Mouse (Mus musculus) heart, embryonic 11.5 days (tissue): ENCODE measurements around the gene Pkp2. TPM values are rescaled to one million over a fixed set of nuclear protein-coding genes. Genes with fewer than 3 reads are reported as not detected.
"Not testable (repeated sequence)": the region's sequence is repeated elsewhere in the genome, so short reads cannot be mapped to it uniquely, and the experiment has no call there.

Experiments used
- ATAC-seq: fragments of 200-750 bp; cut with Nextera tagmentation; replicated peaks from 2 replicates; pipeline ENCODE4 v1.8.0; 2017; ENCODE audit warnings: moderate library complexity; ENCODE audit not compliant: insufficient number of reproducible peaks, low FRiP score, low TSS enrichment
- H3K27ac ChIP-seq: fragments of 300-500 bp; sonication (generic); 2 replicates; pipeline ENCODE4 v1.5.1; 2014; ENCODE audit warnings: mild to moderate bottlenecking, low read depth, low read length
- H3K27me3 ChIP-seq: fragments of 300-500 bp; sonication (generic); 2 replicates; pipeline ENCODE4 v1.6.1; 2014; ENCODE audit warnings: mild to moderate bottlenecking, low read length, mixed read lengths; ENCODE audit not compliant: control insufficient read depth, insufficient read depth
- H3K36me3 ChIP-seq: fragments of 300-500 bp; sonication (generic); 2 replicates; pipeline ENCODE4 v1.6.1; 2014; ENCODE audit warnings: mild to moderate bottlenecking, low read length, moderate library complexity, mixed read lengths; ENCODE audit not compliant: control insufficient read depth, insufficient read depth
- H3K4me1 ChIP-seq: fragments of 300-500 bp; sonication (generic); 2 replicates; pipeline ENCODE4 v1.6.1; 2014; ENCODE audit warnings: low read length; ENCODE audit not compliant: control insufficient read depth, insufficient read depth
- H3K4me2 ChIP-seq: fragments of 300-500 bp; sonication (generic); 2 replicates; pipeline ENCODE4 v1.6.1; 2014; ENCODE audit warnings: mild to moderate bottlenecking, moderate library complexity
- H3K4me3 ChIP-seq: fragments of 300-500 bp; sonication (generic); 2 replicates; pipeline ENCODE4 v1.5.1; 2014; ENCODE audit warnings: low read depth, low read length
- H3K9ac ChIP-seq: fragments of 300-500 bp; sonication (generic); 2 replicates; pipeline ENCODE4 v1.6.1; 2014; ENCODE audit warnings: mild to moderate bottlenecking, low read depth, low read length, moderate library complexity
- H3K9me3 ChIP-seq: fragments of 300-500 bp; sonication (generic); replicated peaks from 2 replicates; pipeline ENCODE4 v1.6.1; 2016; ENCODE audit warnings: low read length; ENCODE audit not compliant: control insufficient read depth
- WGBS: fragments of 180-500 bp; shearing (Covaris S2); extraction: QIAGEN DNeasy Blood & Tissue Kit; methylation state at CpG from one replicate; pipeline ENCODE4 v1.1.7; 2014; ENCODE audit not compliant: insufficient replicate concordance; 5-methylcytosine and 5-hydroxymethylcytosine counted together
- polyA plus RNA-seq: library from polyadenylated mRNA; unstranded; fragments of >200 nt; fragmentation: Nextera tagmentation; extraction: Ambion mirVana; gene quantifications from 2 replicates; pipeline ENCODE4 v1.2.1, GENCODE M21; 2014

The Pkp2 gene
- 95.7 and 114 TPM in 2 replicates for polyA plus RNA-seq

DNA sequence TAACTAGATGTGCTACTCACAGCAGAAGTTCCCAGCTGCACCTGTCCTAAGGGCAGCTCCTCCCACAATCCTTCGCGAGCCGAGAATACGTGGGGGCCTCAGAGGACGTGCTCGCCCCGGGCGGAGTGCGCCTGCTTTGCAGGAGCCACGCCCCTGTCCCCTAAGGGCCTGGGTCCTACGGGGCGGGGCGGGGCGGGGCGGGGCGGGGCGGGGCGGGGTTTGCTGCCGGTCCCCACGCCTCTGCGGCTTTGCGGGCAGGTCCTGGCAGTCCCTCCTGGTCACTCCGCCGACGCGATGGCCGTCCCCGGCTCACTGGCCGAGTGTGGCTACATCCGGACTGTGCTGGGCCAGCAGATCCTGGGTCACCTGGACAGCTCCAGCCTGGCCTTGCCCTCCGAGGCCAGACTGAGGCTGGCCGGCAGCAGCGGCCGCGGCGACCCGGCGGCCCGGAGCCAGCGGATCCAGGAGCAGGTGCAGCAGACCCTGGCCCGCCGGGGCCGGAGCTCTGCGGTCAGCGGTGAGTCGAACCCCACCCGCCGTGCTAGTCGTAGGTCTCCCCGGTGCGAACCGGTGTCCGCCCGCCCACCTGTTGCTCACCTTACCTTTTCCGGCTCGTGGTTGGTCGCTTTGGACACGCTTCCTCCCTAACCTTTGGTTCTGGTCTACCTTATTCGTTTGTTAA, at the start of gene Pkp2:
Gene Pkp2 (plus strand): TSS at position 240 of the 682 bp plus-strand sequence.
- peak within 1 kb of the TSS; percentile 82 for H3K4me2 ChIP-seq
- H3K9me3 ChIP-seq = no peaks in the 10 kb centered on the region
- H3K36me3 ChIP-seq = no peaks in the 10 kb centered on the region
- H3K4me1 ChIP-seq = peaks cover 15% of the 10 kb centered on the region
- H3K9ac ChIP-seq = peak within 1 kb of the TSS; percentile 89
- ATAC-seq = peak; percentile 97
- no peaks in the 10 kb centered on the region for H3K27me3 ChIP-seq
- WGBS = under 1% methylated on average over 57 of the region's 59 CpGs
- peak within 1 kb of the TSS; percentile 96 for H3K27ac ChIP-seq
- H3K4me3 ChIP-seq = peak within 1 kb of the TSS; percentile 89

DNA sequence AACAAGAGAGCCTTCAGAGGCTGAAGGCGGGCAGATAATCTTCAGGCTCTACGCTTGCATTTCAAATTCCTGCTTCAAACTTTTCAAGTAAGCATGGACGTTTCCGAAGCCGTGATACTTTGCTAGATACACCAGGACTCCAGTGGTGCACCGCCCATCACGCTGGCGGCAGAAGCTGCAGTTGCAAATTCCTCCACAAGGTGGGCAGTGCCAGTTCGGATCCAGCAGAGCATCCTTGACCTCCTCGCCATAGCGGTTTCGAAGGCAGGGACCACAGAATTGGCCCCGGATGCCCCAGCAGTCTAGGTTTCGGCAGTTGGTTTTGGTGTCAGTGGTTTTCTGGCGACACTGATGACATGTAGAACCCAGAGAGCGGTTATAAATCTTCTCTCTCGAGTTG, 15.7 kb upstream of the Pkp2 start:
- no peaks in the 10 kb centered on the region for H3K36me3 ChIP-seq
- ATAC-seq = no peak
- 59% methylated on average over 17 of the region's 17 CpGs for WGBS

DNA sequence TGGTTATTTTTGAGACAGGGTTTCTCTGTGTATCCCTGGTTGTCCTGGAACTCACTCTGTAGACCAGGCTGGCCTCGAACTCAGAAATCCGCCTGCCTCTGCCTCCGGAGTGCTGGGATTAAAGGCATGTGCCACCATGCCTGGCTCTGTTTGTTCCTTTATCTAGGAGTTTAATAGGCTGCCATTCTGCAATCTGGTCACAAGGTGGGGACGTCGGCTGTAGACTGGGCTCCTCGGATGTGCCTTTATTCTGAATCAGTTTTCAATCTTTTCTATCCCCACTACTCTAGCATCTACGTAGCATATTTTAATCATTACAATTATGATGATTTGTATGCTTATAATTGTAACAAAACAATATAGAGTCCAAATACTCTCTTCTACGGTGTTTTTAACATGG, 11.1 kb upstream of the Pkp2 start:
- H3K4me2 ChIP-seq = not testable (repeated sequence)

More for the DNA sequence above, 15.7 kb upstream of the Pkp2 start:
- no peak overlapping the region for H3K27ac ChIP-seq
- H3K9ac ChIP-seq = no peak overlapping the region
- H3K4me3 ChIP-seq = no peak overlapping the region
- no peaks in the 10 kb centered on the region for H3K9me3 ChIP-seq
- no peaks in the 10 kb centered on the region for H3K4me1 ChIP-seq
- H3K27me3 ChIP-seq = peaks cover 5% of the 10 kb centered on the region; the same call in 1 of the 2 replicates
- H3K4me2 ChIP-seq = no peak overlapping the region

DNA sequence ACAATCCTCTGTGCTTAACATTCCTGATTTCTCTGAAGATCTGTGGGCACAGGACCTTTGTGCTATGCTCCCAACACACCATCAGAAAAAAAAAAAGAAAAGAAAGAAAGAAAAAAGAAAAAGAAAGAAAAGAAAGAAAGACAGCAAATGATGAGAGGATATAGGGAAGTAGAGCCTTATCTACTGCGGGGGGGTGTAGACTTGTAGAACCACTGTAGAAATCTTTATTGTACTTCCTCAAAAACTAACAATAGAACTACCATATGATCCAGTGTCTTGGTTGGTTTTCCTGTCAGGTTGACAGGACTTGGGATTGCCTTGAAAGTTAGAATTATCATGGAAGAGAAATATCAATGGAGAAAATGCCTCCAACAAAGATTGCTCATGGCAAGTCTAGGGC, 8.5 kb upstream of the Pkp2 start:
- Histone ChIP-seq H3K4me2 (no peak overlapping the region), H3K36me3 (no peaks in the 10 kb centered on the region), H3K27ac (no peak overlapping the region), H3K9me3 (no peaks in the 10 kb centered on the region), H3K9ac (no peak overlapping the region), H3K4me3 (no peak overlapping the region), H3K4me1 (no peaks in the 10 kb centered on the region), H3K27me3 (no peaks in the 10 kb centered on the region)
- WGBS = 76% methylated on average over 1 of the region's 1 CpGs
- ATAC-seq = no peak

More for the DNA sequence above, 11.1 kb upstream of the Pkp2 start:
- not testable (repeated sequence) for H3K9ac ChIP-seq, H3K9me3 ChIP-seq, ATAC-seq, H3K27ac ChIP-seq, H3K4me3 ChIP-seq, H3K27me3 ChIP-seq, H3K4me1 ChIP-seq, H3K36me3 ChIP-seq
- 38% methylated on average over 8 of the region's 8 CpGs for WGBS

DNA sequence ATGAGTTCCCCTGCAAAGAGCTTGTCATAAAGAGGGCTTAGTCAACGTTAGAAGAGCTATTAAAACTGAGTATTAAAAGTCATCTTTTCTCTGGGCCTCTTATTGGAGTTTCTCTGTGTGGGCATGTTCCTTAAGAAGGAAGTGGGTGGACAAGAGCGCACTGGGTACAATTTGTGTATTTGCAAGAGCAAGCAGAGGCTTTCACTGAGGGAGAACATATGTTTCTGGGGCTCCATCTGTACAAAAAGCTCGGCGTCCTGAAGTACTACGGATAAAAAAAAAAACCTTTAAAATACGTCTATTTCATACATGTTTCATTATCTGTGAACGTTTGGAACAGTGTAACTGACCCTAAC, 417 bp upstream of the Pkp2 start:
- Histone ChIP-seq H3K4me1 (peaks cover 15% of the 10 kb centered on the region), H3K9me3 (no peaks in the 10 kb centered on the region), H3K4me3 (peak overlapping the region; percentile 89), H3K9ac (0 out of 2 replicates have a peak overlapping the region, but pooled peaks have one; percentile 28), H3K36me3 (no peaks in the 10 kb centered on the region), H3K4me2 (peak overlapping the region; percentile 82), H3K27me3 (no peaks in the 10 kb centered on the region), H3K27ac (peak overlapping the region; percentile 15; the same call in 1 of the 2 replicates)
- ATAC-seq = no peak
- 18% methylated on average over 7 of the region's 7 CpGs for WGBS

DNA sequence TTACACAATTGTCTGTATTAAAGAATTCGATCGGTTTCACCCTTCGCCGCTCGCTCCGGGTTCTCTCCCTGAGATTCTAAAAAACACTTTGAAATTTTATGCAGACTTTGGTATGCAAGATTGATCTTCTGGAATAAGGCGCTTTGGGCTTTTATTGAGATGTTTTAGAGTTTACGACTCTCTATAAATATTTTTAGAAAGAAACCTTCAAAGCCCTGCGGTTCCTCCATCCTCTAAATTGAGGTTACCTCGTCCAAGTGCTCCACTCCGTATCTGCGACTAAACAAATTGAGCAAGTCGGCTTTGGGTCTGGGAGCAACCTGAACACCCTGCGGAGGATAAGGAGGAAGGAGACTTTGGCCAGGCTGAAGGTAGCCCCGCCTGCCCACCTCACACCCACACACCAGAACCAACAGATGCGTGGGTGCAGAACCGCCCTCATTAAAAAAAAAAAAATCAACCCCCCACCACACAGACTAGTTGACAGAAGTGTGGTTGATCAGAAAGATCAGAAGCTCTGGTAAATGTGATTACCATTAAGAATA, 715 bp downstream of the Pkp2 start:
- Histone ChIP-seq H3K27ac (peak overlapping the region; percentile 96), H3K9ac (peak overlapping the region; percentile 89), H3K9me3 (no peaks in the 10 kb centered on the region), H3K4me2 (peak overlapping the region; percentile 82), H3K27me3 (no peaks in the 10 kb centered on the region), H3K4me1 (peaks cover 15% of the 10 kb centered on the region), H3K4me3 (peak overlapping the region; percentile 89), H3K36me3 (no peaks in the 10 kb centered on the region)
- no peak for ATAC-seq
- 1% methylated on average over 17 of the region's 17 CpGs for WGBS

DNA sequence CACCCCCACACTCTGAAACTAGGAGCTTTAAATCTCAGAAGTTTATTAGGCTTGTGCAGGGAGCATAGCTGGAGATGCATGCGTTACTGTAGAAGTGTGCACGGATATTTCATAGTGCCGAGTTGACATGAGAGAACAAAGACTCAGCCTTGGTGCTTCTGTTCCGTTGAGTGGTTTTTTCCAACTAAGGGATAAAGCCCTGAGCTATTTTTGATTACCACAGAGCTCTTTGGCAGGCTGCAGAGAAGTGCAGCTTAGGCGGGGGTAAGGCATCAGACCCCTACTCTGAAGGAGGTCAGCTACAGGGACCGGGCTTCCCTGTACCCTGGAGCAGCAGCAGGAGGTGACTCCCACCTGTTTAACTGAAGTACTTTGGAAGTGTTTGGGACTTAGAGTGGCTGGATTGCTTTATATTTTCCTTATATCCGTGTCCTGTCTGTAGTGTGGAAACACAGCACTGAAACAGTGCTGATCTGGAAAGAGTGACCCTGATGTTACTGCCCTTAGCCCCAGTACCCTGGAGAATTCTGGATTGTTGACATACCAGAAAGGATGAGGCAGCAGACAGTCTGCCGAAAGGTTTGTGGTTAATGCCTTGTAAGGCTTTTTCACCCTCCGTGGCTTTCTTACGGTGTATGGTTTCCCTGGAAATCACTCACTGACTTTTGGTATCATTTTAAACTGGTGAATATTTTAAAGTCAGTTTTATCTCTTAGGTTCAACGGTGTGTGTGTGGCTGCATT, 2.7 kb downstream of the Pkp2 start:
- H3K4me2 ChIP-seq = peak overlapping the region; percentile 82
- ATAC-seq = 0 out of 2 replicates have a peak, but pooled peaks have one; percentile 8
- H3K4me3 ChIP-seq = peak overlapping the region; percentile 89
- no peaks in the 10 kb centered on the region for H3K36me3 ChIP-seq
- H3K9ac ChIP-seq = peak overlapping the region; percentile 89
- H3K9me3 ChIP-seq = no peaks in the 10 kb centered on the region
- no peaks in the 10 kb centered on the region for H3K27me3 ChIP-seq
- 10% methylated on average over 11 of the region's 11 CpGs for WGBS
- H3K27ac ChIP-seq = peak overlapping the region; percentile 96
- peaks cover 26% of the 10 kb centered on the region for H3K4me1 ChIP-seq

DNA sequence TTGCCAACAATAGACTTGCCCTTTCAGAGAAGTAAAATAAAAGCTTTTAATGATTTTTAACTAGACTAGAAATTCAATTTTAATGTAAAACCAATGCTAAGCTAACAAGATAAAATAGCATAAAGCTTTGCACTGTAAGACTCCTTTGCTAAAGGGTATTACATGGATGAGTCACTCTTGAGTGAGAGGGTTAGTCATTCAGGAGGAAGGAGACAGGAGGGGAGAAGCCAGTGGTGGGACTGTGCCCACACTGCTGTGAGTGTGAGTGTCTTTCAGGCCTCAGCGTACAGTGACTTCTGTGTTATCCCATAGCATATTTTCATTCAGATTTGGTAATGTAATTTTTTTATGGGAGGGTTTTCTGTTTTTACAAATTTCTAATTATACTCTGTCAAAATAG, 3.8 kb downstream of the Pkp2 start:
- Histone ChIP-seq H3K27ac (peak overlapping the region; percentile 96), H3K4me3 (no peak overlapping the region; the same call in 1 of the 2 replicates), H3K4me1 (peaks cover 26% of the 10 kb centered on the region), H3K36me3 (no peaks in the 10 kb centered on the region), H3K9ac (no peak overlapping the region; the same call in 1 of the 2 replicates), H3K27me3 (no peaks in the 10 kb centered on the region), H3K9me3 (no peaks in the 10 kb centered on the region), H3K4me2 (peak overlapping the region; percentile 82)
- 71% methylated on average over 1 of the region's 1 CpGs for WGBS
- no peak for ATAC-seq
